9 mouse cellular contexts compared by ENCODE assay signal in genomic region chr5:138996322-138997073, GRCm38 (mm10). TPM values are rescaled to one million over a fixed set of nuclear protein-coding genes. Genes with fewer than 3 reads are reported as not detected.
A peak's percentile ranks its signal among the peaks of the same experiment; 100 is the strongest.
DNase-seq lines count a peak whose midpoint lies in the region; ATAC-seq and TF ChIP-seq lines count a peak whose summit lies in the region.
"Had no signal": no experiment of that assay in that cellular context is flagged by ENCODE, and none has a peak within 500 bp of the region (broad histone marks: within the 10 kb centered on the region; RNA-seq: fewer than 3 reads in every experiment).

No protein-coding gene starts in this region.

- no peak overlapping the region; the same call in 1 of the 2 replicates for H3K9ac ChIP-seq in embryonic facial prominence, embryonic 11.5 days (replicated peaks; ENCODE audit: low read length)
- peak overlapping the region; percentile 71 for H3K9ac ChIP-seq in limb, embryonic 14.5 days (ENCODE audit: low read depth, low read length, severe bottlenecking)
- no peak overlapping the region; the same call in 1 of the 2 replicates for H3K9ac ChIP-seq in neural tube, embryonic 14.5 days (replicated peaks; ENCODE audit: low read depth, low read length)

- H3K36me3 ChIP-seq in embryonic facial prominence, embryonic 11.5 days (replicated peaks; ENCODE audit: control insufficient read depth, insufficient read depth, low read depth, low read length), result no peaks in the 10 kb centered on the region
- H3K36me3 ChIP-seq in hindbrain, embryonic 10.5 days, result no peaks in the 10 kb centered on the region
- H3K36me3 ChIP-seq in limb, embryonic 14.5 days (ENCODE audit: control insufficient read depth, insufficient read depth, low read length), result no peaks in the 10 kb centered on the region
- no peaks in the 10 kb centered on the region for H3K36me3 ChIP-seq in neural tube, embryonic 14.5 days (ENCODE audit: control insufficient read depth, insufficient read depth, low read length)

- peak; percentile 49 for TF ChIP-seq CTCF in gastrocnemius, adult 2 months (IDR thresholded peaks at IDR 0.05)

- H3K4me2 ChIP-seq in embryonic facial prominence, embryonic 11.5 days (ENCODE audit: low read depth, low read length), result peak overlapping the region; percentile 93
- peak overlapping the region; percentile 93 for H3K4me2 ChIP-seq in limb, embryonic 14.5 days (replicated peaks; ENCODE audit: low read depth, low read length, severe bottlenecking)
- peak overlapping the region; percentile 92 for H3K4me2 ChIP-seq in neural tube, embryonic 14.5 days (ENCODE audit: low read depth, low read length)

- peak overlapping the region; percentile 99 for H3K27ac ChIP-seq in gastrocnemius, adult 2 months
- H3K27ac ChIP-seq in embryonic facial prominence, embryonic 11.5 days (replicated peaks; ENCODE audit: low read depth, low read length), result no peak overlapping the region
- H3K27ac ChIP-seq in hindbrain, embryonic 10.5 days, result peak overlapping the region; percentile 87
- H3K27ac ChIP-seq in limb, embryonic 14.5 days (replicated peaks; ENCODE audit: low read depth, low read length), result no peak overlapping the region; the same call in 1 of the 2 replicates
- H3K27ac ChIP-seq in neural tube, embryonic 14.5 days (ENCODE audit: low read depth, low read length), result peak overlapping the region; percentile 89; the same call in 1 of the 2 replicates

- 2% methylated on average over 24 of the region's 24 CpGs for WGBS in embryonic facial prominence, embryonic 11.5 days
- 2% methylated on average over 24 of the region's 24 CpGs for WGBS in hindbrain, embryonic 10.5 days
- 5% methylated on average over 24 of the region's 24 CpGs for WGBS in limb, embryonic 14.5 days
- WGBS in neural tube, embryonic 14.5 days, result 3% methylated on average over 24 of the region's 24 CpGs

- 0 out of 2 replicates have a peak, but pooled peaks have one; percentile 2 for ATAC-seq in embryonic facial prominence, embryonic 11.5 days (replicated peaks; ENCODE audit: insufficient number of reproducible peaks, low FRiP score, low TSS enrichment, low read depth)
- no peak for ATAC-seq in limb, embryonic 14.5 days (ENCODE audit: low FRiP score, low read depth)
- no peak for ATAC-seq in neural tube, embryonic 14.5 days (ENCODE audit: low read depth)

- intact Hi-C loops in gastrocnemius, adult 2 months (cut with DNase I), result loop anchor here (2.0 to 5.0 kb wide), 2 partner anchors 86 to 140 kb away; no protein-coding TSS in a partner anchor

- peak overlapping the region; percentile 95 for H3K4me3 ChIP-seq in gastrocnemius, adult 2 months
- H3K4me3 ChIP-seq in embryonic facial prominence, embryonic 11.5 days (ENCODE audit: low read depth, low read length), result peak overlapping the region; percentile 61
- H3K4me3 ChIP-seq in hindbrain, embryonic 10.5 days, result peak overlapping the region; percentile 73
- peak overlapping the region; percentile 73 for H3K4me3 ChIP-seq in limb, embryonic 14.5 days (replicated peaks; ENCODE audit: low read length)
- peak overlapping the region; percentile 55 for H3K4me3 ChIP-seq in neural tube, embryonic 14.5 days (ENCODE audit: low read depth, low read length)

- H3K4me1 ChIP-seq in embryonic facial prominence, embryonic 11.5 days (ENCODE audit: control insufficient read depth, insufficient read depth, low read length), result peaks cover 14% of the 10 kb centered on the region
- peaks cover 74% of the 10 kb centered on the region for H3K4me1 ChIP-seq in hindbrain, embryonic 10.5 days (replicated peaks)
- H3K4me1 ChIP-seq in limb, embryonic 14.5 days (ENCODE audit: control insufficient read depth, insufficient read depth, low read length), result peaks cover 44% of the 10 kb centered on the region
- H3K4me1 ChIP-seq in neural tube, embryonic 14.5 days (ENCODE audit: control insufficient read depth, insufficient read depth, low read length), result peaks cover 22% of the 10 kb centered on the region

- no peaks in the 10 kb centered on the region for H3K9me3 ChIP-seq in embryonic facial prominence, embryonic 11.5 days (replicated peaks; ENCODE audit: control insufficient read depth, low read length)
- H3K9me3 ChIP-seq in hindbrain, embryonic 10.5 days, result peaks cover 8% of the 10 kb centered on the region; the same call in 1 of the 2 replicates
- H3K9me3 ChIP-seq in limb, embryonic 14.5 days (ENCODE audit: control insufficient read depth, low read length), result peaks cover 4% of the 10 kb centered on the region; the same call in 1 of the 2 replicates
- no peaks in the 10 kb centered on the region for H3K9me3 ChIP-seq in neural tube, embryonic 14.5 days (ENCODE audit: control insufficient read depth, low read length)

- H3K27me3 ChIP-seq in embryonic facial prominence, embryonic 11.5 days (ENCODE audit: control insufficient read depth, insufficient read depth, low read length), result peaks cover 64% of the 10 kb centered on the region
- H3K27me3 ChIP-seq in hindbrain, embryonic 10.5 days (ENCODE audit: insufficient read depth, poor library complexity, severe bottlenecking), result peaks cover 95% of the 10 kb centered on the region
- H3K27me3 ChIP-seq in limb, embryonic 14.5 days (ENCODE audit: control insufficient read depth, insufficient read depth, low read length), result peaks cover 66% of the 10 kb centered on the region
- H3K27me3 ChIP-seq in neural tube, embryonic 14.5 days (ENCODE audit: control insufficient read depth, insufficient read depth, low read length), result peaks cover 37% of the 10 kb centered on the region

- TF ChIP-seq POLR2A in limb, embryonic 14.5 days (IDR thresholded peaks at IDR 0.05; ENCODE audit: borderline replicate concordance, extremely low read depth, insufficient read depth, insufficient read length), result no peak

- peak; percentile 70 for DNase-seq in gastrocnemius, adult 2 months
- no peak for DNase-seq in gastrocnemius, postnatal 4 days (ENCODE audit: low spot score in 2 of 2)
- peak; percentile 44 to 45 for DNase-seq in adrenal gland, adult 18-20 months (ENCODE audit: low spot score in 2 of 2)
- DNase-seq in embryonic facial prominence, embryonic 11.5 days (ENCODE audit: low spot score), result peak; percentile 45
- DNase-seq in hindbrain, embryonic 10.5 days (ENCODE audit: low spot score), result peak; percentile 58
- peak; percentile 12 for DNase-seq in limb, embryonic 14.5 days (ENCODE audit: low spot score)
- no peak for DNase-seq in Muller cell, postnatal 12 days (ENCODE audit: inconsistent ontology term)

RNA-seq across cellular contexts. Expression of gene Pdgfa, which starts 0.7 kb away (rescaled TPM):
- total RNA-seq in gastrocnemius, adult 2 months (2021), result 10 to 100 TPM; 17.8 to 27.4 TPM
- 10 to 100 TPM; 39.3 to 39.7 TPM for total RNA-seq in gastrocnemius, postnatal 4 days (2021)
- total RNA-seq in adrenal gland, adult 18-20 months (2021), result 10 to 100 TPM; 24.6 to 34.8 TPM
- 34.5 and 39.3 TPM in 2 replicates for polyA plus RNA-seq in embryonic facial prominence, embryonic 11.5 days (2014; fragmentation: Nextera tagmentation; extraction: Ambion mirVana)
- 10.4 and 12.8 TPM in 2 replicates for polyA plus RNA-seq in hindbrain, embryonic 10.5 days (2016; fragmentation: Nextera tagmentation; extraction: Ambion mirVana)
- polyA plus RNA-seq in limb, embryonic 14.5 days (2012; rRNA removed), result 27.8 and 34.0 TPM in 2 replicates
- polyA plus RNA-seq in limb, embryonic 14.5 days (2014; fragmentation: Nextera tagmentation; extraction: Ambion mirVana), result 73.4 and 83.4 TPM in 2 replicates
- 23.4 and 27.5 TPM in 2 replicates for polyA plus RNA-seq in neural tube, embryonic 14.5 days (2014; fragmentation: Nextera tagmentation; extraction: Ambion mirVana)
- total RNA-seq: neutrophil, adult 5-6 weeks had no signal

Comparison
In these comparisons a context has a peak if more than half of its experiments do, and no peak if none do; other contexts are left out.
1. DNase-seq: peak in gastrocnemius, adult 2 months (single experiment), adrenal gland, adult 18-20 months (2 of 2), embryonic facial prominence, embryonic 11.5 days (single experiment), hindbrain, embryonic 10.5 days (single experiment) and limb, embryonic 14.5 days (single experiment); none in gastrocnemius, postnatal 4 days (0 of 2) and Muller cell, postnatal 12 days (single experiment).
2. H3K27ac ChIP-seq: peak in gastrocnemius, adult 2 months (single experiment), hindbrain, embryonic 10.5 days (single experiment) and neural tube, embryonic 14.5 days (single experiment); none in embryonic facial prominence, embryonic 11.5 days (single experiment) and limb, embryonic 14.5 days (single experiment).
3. Peak in every context shown above with its lines, with median percentiles within 50 percentile points of each other: H3K4me3 ChIP-seq and H3K4me2 ChIP-seq.